Mouse (Mus musculus): ENCODE data around the gene Pim3. TPM values are rescaled to one million over a fixed set of nuclear protein-coding genes. Genes with fewer than 3 reads are reported as not detected.
A peak's percentile ranks its signal among the peaks of the same experiment; 100 is the strongest.

Gene Pim3
- total RNA-seq, 2 experiments from 2014 or later, result 35.7 to 35.9 TPM

DNA sequence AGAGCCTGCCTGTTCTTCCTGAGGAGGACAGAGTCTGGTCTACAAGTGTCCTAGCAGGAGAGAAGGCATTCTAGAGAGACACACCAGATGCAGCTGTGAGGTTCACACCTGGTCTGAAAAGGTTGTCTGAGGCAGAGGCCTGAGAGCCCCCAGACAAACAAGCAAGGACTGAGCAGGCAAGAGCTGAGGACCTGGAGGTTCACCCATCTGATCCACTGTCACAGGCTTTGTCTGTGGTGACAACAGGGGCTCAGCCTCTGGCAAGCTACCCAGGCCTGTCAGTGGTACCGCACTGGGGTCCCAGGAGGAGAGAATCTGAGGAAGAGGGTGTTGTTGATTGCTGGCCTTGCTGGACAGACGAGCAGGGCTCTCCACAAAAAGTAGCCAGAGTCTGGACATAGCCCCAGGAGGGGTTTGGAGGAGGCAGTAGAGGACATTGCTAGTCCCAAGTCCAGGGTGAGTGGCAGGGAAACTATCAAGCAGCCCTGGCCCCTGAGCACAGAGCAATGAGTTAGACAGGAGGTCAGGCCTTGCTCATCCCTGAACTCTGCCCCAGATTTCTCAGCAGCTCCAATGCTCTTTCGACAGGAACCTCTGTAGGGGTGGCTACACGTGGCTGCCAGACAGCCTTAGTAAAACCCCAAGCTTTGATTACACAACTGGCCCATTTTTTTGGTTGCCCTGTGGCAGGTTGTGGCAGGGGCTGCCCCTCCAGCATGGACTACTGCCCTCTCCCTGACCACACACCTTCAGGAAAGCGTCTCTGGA lies 8.6 kb downstream of the Pim3 start:
- intact Hi-C loops (cut with DNase I), result no loop called here
- DNase-seq (ENCODE audit: low spot score in 2 of 2), result no peak

DNA sequence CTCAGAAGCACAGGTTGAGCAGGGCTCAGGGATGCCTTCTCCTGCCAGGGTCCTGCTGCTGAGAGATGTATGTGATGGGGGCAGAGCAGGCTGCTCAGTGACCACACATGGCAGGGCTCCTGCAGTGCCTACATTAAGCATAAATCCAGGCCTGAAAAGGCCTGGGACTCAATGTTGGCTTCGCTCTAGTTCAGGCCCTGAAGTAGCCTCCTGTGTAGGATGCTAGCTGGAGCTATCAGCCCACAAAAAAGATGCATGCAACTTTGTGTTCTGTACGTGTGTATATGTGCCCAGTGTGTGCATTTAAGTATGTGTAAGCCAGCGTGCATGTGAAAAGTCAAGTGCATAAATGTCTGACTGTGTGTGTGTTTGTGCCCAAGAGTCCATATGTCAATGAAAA lies 12.1 kb downstream of the Pim3 start:
- intact Hi-C loops (cut with DNase I), result no loop called here
- no peak for DNase-seq (ENCODE audit: low spot score in 2 of 2)

DNA sequence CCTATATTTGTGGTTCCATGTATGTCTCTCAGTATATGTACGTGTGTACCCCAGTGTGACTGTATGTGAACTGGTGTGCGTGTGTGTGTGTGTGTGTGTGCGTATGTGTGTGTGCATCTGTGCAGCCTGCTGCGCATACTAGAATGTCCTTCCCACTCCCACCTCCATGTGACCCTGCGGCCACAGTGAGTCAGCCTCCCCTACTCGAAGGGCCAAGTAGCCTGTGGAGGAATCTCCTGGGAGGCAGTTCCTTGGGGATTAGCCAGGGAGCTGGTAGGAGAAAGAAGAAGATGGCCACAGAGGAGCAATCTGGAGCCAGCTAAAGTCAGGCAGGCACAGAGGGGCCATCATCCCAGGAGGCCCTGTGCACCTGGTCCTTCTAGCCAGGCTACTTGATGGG lies 12.5 kb downstream of the Pim3 start:
- intact Hi-C loops (cut with DNase I), result no loop called here
- no peak for DNase-seq (ENCODE audit: low spot score in 2 of 2)

DNA sequence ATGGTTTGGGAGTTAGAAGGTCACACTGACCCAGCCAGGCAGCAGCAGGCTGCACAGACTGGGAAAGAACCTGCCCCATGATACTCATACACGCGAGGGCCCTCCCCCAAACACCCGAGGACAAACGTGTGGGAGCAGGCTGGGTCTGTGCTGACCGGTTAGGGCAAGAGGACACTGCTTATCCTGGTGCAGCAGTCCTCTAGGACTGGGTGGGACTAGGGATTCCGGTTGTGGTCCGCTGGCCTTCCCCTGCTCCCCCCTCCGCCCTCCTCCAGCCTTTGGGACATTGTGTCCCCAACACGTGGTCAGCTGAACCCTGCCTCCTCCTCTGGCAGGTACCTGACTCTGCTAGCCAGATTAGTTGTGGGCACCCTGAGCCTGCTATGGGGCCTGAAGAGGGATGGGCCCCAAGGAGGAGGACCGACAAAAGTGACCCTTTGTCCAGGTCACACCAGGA lies 13.7 kb downstream of the Pim3 start:
- intact Hi-C loops (cut with DNase I), result loop anchor here (1.0 to 5.0 kb wide), 3 partner anchors 47 to 187 kb away; no protein-coding TSS in a partner anchor
- DNase-seq (ENCODE audit: low spot score in 2 of 2), result no peak

DNA sequence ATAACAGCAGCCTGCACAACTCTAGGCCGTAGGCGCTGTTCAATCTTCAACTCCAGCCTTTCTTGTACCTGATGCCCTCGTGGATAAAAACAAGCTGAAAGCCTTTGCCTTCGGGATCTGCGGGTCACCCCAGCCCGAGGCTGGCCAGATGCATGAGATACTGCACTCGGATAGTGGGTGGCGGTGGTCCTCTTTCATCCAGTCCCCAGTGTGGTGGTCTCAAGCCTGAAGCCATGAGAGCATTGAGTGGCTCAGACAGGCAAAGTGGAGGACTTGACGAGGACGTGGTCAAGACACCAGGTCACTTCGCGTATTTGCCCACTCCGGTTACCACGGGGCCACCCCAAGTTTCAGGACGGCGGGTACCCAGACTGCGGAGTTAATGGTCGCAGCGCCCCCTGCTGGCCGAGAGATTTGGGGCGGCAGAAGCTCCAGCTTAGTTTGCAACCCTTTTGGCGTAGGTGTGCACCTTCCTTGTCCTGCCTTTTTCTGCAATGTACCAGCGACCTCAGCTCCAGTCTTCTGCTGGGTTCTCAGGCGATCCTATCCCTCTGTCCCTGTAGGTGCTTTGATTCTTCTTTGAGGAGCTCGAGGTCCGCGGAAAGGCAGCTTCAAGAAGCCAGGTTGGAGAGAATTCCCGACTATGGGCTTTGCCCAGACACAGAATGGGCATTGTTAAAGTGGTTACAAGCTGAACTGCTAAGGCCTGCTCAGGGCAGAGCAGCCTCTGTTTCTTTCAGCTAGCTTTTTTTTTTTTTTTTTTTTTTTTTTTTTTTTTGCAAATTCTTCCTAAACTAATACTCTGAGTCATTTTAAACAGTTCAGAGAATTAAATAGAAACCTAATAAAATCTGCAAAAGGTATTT lies 14.4 kb downstream of the Pim3 start:
- intact Hi-C loops (cut with DNase I), result loop anchor here (1.0 to 5.0 kb wide), 3 partner anchors 46 to 186 kb away; no protein-coding TSS in a partner anchor
- DNase-seq (ENCODE audit: low spot score in 2 of 2), result peak; percentile 56 to 65

DNA sequence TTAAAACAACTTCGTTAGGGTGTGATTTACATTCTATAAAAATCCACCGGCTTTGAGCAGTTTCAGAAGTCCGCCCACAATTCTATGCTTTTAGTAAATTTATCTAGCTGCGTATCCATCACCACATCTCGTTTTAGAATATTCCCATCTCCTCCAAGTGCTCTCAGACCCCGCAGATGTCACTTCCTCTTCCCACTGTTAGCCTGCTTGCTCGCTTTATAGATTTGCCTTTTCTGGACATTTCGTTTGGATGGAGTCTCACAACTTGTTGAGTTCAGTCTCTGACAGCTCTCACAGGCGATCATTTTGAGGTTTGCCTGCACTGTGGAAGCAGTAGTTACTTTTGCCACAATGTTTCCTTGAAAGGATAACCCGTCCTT lies 15.0 kb downstream of the Pim3 start:
- intact Hi-C loops (cut with DNase I), result loop anchor here (5.0 kb wide), 2 partner anchors 45 to 185 kb away; no protein-coding TSS in a partner anchor
- peak in 1 of 2 experiments; percentile 84 for DNase-seq (ENCODE audit: low spot score in 2 of 2)

DNA sequence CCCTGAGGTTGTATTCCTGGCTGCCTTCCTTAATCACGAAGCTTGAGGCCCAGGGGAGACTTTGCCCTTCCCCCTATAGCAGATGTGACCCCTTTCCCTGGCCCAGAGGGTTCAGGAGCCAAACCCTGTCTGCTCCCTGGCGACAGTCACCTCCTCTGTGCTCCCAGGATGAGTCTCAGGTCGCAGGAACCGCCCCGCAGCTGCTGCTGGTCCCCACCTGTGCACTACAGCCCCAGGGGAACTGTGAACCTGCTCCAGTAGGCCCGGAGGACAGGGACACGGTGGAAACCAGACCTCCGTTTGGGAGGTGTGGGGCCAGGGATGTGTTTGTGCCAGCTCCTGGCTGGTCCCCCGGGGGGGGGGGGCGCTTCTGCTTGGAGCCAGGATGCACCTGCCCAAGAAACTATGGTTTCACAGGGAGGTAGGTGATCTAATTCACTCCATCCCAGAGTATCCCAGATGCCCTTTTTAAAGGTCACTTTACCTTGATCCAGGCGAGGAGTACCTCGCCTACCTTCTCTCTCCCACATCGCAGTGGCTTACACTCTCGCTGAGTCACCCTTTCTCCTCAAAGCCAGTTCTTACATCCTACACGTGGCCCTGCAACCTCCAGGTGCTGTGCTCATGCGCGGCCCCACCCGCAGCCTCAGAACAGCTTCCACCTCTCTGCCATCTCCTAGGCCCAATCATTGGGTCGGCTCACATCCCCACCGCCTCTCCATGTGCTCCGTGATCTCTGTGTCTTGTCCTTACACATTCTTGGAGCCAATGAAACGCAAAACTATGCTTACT lies 19.5 kb downstream of the Pim3 start:
- intact Hi-C loops (cut with DNase I), result no loop called here
- no peak for DNase-seq (ENCODE audit: low spot score in 2 of 2)

DNA sequence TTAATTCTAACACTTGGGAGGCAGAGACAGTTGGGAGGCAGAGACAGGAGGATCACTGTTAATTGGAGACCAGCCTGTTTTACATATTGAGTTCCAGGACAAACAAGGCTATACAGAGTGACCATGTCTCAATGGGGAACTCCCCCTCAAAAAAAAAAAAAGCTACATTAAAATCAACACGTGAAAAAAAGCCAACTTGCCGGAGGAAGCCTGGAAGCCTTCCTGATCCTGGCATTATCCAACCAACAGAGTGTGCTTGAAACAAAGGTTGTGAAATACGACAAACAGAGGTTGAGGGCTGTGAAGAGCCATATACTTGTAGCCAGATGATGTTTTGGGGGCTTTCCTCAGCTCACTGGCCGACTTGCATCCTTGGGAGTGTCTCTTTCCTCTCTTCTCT lies 20.9 kb downstream of the Pim3 start:
- intact Hi-C loops (cut with DNase I), result no loop called here

DNA sequence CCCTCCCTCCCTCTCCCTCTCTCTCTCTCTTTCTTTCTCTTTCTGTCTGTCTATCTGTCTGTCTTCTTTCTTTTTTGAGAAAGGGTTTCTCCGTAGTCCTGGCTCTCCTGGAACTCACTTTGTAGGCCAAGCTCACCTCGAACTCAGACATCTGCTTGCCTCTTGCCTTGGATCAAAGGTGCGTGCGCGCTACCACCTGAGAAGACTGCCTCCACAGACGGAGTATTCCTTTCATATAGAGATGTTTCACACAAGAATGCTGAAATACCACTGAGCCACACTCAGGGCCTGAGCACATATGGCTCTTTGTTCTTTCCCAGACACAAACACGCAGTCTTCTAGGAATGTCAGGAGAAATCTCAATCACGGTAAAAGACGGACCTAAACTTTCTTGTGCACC lies 21.4 kb downstream of the Pim3 start:
- intact Hi-C loops (cut with DNase I), result no loop called here
- DNase-seq (ENCODE audit: low spot score in 2 of 2), result no peak

More for the DNA sequence above, 20.9 kb downstream of the Pim3 start:
- DNase-seq (ENCODE audit: low spot score in 2 of 2), result no peak

DNA sequence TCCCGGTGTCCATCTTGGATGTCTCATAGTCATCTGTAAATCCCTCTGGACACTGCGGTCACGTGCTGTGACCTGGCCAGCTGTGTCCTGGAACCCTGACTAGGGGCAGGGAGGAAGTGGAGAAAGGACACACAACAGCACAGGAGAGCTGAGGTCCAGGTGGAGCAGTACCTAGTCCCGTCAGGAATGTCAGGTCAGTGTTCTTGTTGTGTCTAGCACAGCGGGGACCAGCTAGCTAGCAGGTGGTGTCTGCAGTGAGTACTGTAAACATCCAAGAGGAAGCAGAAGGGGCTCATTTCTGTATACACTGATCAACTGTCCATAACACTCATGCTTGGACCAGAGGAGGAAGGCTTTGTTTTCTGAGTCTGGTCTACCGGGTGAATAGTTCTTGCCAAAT lies 23.4 kb downstream of the Pim3 start:
- intact Hi-C loops (cut with DNase I), result no loop called here
- no peak for DNase-seq (ENCODE audit: low spot score in 2 of 2)

DNA sequence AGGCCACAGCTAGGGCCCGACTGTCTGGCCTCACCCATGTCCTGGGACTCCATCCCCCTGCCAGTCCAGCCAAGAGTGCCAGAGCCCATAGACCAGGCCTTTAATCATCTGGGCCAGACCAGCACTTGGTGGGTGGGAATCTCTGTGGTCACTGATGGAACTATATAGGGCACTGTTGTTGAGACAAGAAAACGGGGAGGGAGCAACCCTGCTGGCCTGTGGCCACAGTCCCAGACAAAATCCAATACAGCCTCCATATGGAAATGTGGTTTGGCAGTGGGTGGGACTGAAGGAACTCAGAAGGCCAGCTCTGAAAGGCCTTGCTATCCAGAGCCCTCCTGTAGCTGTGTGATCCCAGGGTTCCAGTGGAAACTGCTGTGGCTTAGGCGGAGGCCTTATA lies 27.0 kb downstream of the Pim3 start:
- intact Hi-C loops (cut with DNase I), result no loop called here
- DNase-seq (ENCODE audit: low spot score in 2 of 2), result no peak

DNA sequence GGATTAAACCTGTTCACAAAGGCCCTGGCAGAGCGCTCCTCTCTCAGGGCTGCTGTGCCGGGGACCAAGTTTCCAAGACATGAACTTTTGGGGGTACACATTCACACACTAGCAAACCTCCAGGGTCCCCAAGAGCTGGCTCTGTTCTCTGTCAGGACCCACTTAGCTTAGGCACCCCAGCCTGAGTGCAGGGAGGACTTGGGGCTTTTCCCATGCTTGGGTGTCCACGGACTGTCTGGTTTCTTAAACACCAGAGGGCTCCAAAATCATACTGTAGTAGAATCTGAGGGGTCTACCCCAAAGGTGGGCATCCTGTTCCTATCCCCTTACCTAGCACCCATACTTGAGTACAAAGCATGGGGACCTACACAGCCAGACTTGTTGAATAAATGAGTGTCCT lies 28.0 kb downstream of the Pim3 start:
- intact Hi-C loops (cut with DNase I), result no loop called here
- DNase-seq (ENCODE audit: low spot score in 2 of 2), result no peak

DNA sequence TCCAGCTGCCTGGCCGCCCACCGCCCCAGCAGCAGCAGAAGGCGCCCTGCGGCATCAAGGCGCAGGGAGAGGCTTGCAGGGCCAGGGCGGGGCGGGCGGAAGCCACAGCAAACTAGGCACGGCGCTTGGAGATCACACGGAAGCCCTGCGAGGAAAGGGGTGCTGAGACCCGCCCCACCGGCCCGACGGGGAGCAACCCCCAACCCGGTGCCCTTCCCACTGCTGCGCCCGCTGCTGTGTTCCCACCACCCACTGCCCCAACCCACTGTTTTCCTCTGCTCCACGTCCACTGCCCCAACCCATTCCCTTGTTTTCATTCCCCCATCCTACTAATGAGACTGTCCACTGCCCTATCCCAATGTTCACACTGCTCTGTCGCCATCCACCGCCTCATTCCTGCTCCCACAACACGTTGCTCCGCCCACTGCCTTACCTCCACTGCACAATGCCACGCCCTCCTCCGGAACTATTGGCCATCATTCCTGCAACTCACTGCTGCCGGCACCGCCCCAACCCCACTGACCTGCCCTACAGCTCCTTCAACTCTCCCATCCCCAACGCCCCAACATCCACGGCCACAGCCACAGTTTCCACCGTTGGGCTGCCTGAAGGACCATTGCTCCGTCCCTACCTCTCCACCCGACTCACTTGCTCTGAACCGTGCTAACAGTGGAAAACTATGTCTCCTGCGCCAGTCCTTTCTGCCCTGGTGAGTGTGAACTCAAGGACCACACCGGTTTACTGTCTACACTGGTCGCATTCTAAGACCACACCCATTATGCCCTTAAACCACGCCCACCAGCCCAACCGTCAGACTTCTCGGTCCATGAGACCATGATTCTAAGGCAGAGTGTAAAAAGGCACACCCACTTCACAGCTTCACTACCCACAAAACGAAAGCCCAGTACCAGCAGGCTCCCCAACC lies 29.0 kb downstream of the Pim3 start:
- intact Hi-C loops (cut with DNase I), result no loop called here
- DNase-seq (ENCODE audit: low spot score in 2 of 2), result peak; percentile 65 to 82

DNA sequence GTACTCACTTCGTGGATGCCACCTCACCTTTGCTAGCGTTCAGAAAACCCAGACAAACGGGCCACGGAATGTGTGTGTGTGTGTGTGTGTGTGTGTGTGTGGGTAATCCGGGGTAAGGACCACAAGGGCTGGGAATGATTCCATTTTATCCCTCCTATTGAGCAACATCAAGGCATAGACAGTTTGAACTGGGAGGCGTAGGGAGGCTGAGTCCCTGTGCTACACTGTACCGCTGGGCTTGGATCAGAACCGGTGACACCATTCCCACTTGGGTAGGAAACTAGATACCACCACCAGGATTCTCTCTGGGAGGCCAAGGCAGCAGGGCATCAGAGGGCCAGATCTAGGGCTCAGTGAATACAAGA lies 29.7 kb downstream of the Pim3 start:
- intact Hi-C loops (cut with DNase I), result no loop called here
- DNase-seq (ENCODE audit: low spot score in 2 of 2), result no peak

DNA sequence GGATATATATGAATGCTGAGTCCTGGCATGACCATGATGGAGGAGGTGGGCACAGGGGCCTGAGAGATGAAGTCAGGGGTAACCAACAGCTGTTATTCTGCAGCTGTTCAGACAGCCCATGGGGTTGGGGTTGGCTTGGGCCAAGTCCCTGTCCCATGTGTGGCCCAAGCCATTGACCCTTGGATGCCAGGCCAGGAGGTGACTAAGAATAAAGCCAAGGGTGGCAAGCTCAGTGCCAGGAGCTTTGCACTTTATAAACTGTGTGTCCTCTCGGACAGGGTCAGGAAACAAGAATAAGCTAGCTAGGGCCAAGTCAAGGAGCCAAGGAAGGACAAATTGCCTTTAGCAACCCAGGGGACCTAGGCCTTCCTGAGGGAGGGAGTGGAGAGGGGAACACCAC lies 30.3 kb downstream of the Pim3 start:
- intact Hi-C loops (cut with DNase I), result no loop called here
- DNase-seq (ENCODE audit: low spot score in 2 of 2), result no peak

DNA sequence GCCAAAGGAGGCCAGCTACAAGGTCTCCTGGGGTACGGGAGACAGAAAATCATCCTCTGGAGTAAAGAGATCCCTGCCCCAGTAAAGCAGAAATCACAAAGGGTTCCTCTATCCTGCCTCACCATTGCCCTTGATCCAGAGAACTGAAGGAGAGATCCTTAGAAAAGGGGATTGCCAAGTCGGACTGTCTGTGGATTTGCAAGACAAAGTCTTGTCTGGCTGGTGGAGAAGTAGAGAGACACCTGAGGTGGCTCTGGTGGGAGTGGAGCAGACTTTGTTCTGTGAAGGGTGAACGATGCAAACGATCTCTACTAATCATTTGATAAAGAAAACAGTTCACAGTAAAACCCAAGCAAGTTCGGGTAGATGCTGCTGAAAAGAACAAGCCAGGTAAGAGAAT lies 30.9 kb downstream of the Pim3 start:
- intact Hi-C loops (cut with DNase I), result no loop called here
- no peak for DNase-seq (ENCODE audit: low spot score in 2 of 2)

DNA sequence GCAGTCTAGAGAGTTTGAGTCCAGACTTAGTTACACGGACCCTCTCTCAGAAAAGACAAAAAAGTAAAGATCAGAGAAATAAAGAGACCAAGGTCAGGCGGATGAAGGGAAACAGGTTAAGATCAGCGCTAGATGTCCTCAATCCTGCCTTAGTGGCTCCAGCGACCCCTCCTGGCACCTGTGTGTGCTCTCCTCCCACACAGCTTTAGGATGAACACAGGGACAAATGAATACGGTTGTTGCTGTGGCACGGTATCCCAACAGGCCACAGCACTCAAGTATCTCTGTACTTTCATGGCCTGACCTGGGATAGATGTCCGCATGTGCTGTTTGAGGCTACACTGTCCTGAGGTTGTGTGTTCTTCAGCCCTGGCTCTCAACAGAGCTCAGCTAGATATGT lies 33.1 kb downstream of the Pim3 start:
- no peak for DNase-seq (ENCODE audit: low spot score in 2 of 2)
- intact Hi-C loops (cut with DNase I), result no loop called here

DNA sequence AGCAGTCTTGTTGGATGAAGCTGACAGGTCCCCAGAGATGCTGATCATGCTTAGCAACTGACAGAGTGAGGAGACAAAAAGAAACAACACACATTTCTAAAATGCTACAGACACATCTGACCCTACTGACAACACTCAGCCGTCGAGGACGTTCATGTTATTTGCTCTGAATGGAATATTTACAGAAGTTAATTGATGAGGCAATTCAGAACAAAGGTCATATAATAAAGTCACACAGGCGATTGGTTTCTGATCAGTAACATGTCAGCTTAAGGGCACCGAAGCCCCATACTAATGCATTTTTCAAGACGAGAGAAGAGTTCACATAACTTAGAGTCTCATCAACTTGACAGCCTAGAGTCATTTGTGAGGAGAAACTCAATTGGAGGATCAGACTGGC lies 33.9 kb downstream of the Pim3 start:
- DNase-seq (ENCODE audit: low spot score in 2 of 2), result no peak
- intact Hi-C loops (cut with DNase I), result no loop called here

DNA sequence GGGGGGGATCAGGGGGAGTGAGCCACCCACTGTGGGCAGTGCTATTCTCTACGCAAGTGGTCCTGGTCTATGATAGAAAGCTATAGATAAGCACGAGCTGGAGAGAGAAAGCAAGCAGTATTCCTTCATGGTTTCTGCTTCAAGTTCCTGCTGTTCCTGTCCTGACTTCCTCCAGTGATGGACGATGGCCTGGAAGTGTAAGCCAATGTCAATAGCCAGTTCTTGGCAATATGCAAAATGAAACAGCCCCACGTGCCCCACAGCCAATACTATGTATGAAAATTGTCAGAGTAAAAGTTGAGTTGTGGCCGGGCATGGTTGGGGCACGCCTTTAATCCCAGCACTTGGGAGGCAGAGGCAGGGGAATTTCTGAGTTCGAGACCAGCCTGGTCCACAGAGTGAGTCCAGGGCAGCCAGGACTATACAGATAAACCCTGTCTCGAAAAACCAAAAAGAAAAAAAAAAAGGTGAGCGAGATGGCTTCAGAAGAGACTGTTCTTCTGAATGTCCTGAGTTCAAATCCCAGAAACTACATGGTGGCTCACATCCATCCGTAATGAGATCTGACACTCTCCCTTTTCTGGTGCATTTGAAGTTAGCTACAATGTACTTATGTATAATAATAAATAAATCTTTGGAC lies 34.5 kb downstream of the Pim3 start:
- DNase-seq (ENCODE audit: low spot score in 2 of 2), result no peak
- intact Hi-C loops (cut with DNase I), result no loop called here

All from left cerebral cortex, postnatal 25 days (tissue).